Mouse (Mus musculus) embryonic facial prominence, embryonic 13.5 days (tissue): ENCODE measurements at regions not wholly inside any gene's neighbourhood (a gene's known extent, or its start where the extent isn't known, plus 50 kb on each side); places are given as distances from the start of the nearest gene placed in this dataset.
A peak's percentile ranks its signal among the peaks of the same experiment; 100 is the strongest.

Source experiments
- ATAC-seq: fragments of 200-750 bp; cut with Nextera tagmentation; 2 replicates; pipeline ENCODE4 v1.8.0; 2017; ENCODE audit warnings: low read depth; ENCODE audit not compliant: insufficient number of reproducible peaks, insufficient read depth, low FRiP score, low TSS enrichment
- H3K27ac ChIP-seq: fragments of 300-500 bp; sonication (generic); 2 replicates; pipeline ENCODE4 v1.5.1; 2015; ENCODE audit warnings: moderate library complexity, mild to moderate bottlenecking, inconsistent platforms
- H3K27me3 ChIP-seq: fragments of 300-500 bp; sonication (generic); 2 replicates; pipeline ENCODE4 v1.6.1; 2015; ENCODE audit warnings: mild to moderate bottlenecking, inconsistent platforms
- H3K36me3 ChIP-seq: fragments of 300-500 bp; sonication (generic); 2 replicates; pipeline ENCODE4 v1.6.1; 2015; ENCODE audit warnings: mild to moderate bottlenecking, inconsistent platforms
- H3K4me1 ChIP-seq: fragments of 300-500 bp; sonication (generic); 2 replicates; pipeline ENCODE4 v1.6.1; 2015; ENCODE audit warnings: inconsistent platforms
- H3K4me2 ChIP-seq: fragments of 300-500 bp; sonication (generic); 2 replicates; pipeline ENCODE4 v1.6.1; 2015; ENCODE audit warnings: moderate library complexity, mild to moderate bottlenecking, inconsistent platforms
- H3K4me3 ChIP-seq: fragments of 300-500 bp; sonication (generic); 2 replicates; pipeline ENCODE4 v1.5.1; 2015; ENCODE audit warnings: mild to moderate bottlenecking, inconsistent platforms
- H3K9ac ChIP-seq: fragments of 300-500 bp; sonication (generic); 2 replicates; pipeline ENCODE4 v1.6.1; 2015; ENCODE audit warnings: mild to moderate bottlenecking, inconsistent platforms
- H3K9me3 ChIP-seq: fragments of 300-500 bp; sonication (generic); 2 replicates; pipeline ENCODE4 v1.6.1; 2016; ENCODE audit warnings: inconsistent platforms
- WGBS: fragments of 180-500 bp; shearing (Covaris S2); methylation state at CpG from one replicate; pipeline ENCODE4 v1.1.7; 2015; ENCODE audit warnings: mixed read lengths; 5-methylcytosine and 5-hydroxymethylcytosine counted together

DNA sequence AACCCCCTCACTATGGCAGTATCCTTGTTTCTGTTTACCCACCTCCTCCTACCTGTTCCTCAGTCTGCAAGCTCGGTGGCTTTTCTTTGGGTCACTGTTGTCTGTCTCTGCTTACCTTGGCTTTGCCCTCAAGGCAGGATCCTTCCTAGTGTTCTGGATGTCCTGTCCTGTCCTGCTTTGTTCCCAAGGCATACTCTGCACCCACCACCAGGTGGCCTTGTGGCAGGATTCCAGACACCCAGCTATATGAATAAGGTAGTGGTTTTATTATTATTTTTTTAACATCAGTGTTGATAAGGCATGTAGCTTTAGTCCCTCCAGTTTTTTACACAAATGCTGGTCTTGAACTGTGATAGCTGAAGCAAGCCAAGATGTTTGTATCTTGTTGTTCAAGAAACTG lies 478.7 kb downstream of the 1700129C05Rik start:
- Histone ChIP-seq H3K27me3 (no peaks in the 10 kb centered on the region), H3K4me2 (no peak overlapping the region), H3K27ac (no peak overlapping the region), H3K36me3 (no peaks in the 10 kb centered on the region), H3K4me1 (no peaks in the 10 kb centered on the region), H3K9ac (no peak overlapping the region), H3K4me3 (no peak overlapping the region), H3K9me3 (no peaks in the 10 kb centered on the region)
- ATAC-seq, result no peak
- WGBS, result 26% methylated on average over 1 of the region's 1 CpGs

DNA sequence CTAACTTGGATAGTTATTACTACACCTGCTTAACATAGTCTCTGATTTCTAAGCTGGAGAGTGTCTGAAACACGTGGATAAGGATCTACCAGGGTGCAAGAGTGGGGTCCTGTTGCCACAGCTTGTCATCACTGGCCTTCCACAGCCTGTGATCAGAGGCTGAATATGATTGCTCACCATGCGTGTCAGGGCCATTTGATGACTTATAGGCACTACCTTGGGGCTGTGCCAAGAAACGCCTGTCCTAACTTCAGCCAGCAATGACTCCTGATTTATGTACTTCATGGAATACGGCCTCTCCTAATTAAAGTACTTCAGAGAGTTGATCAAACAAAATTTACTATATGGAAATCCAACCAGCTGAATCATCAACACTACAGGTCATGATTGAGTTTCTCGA lies 480.1 kb downstream of the 1700129C05Rik start:
- 82% methylated on average over 5 of the region's 5 CpGs for WGBS
- no peak overlapping the region for H3K4me2 ChIP-seq
- H3K4me3 ChIP-seq, result no peak overlapping the region
- no peaks in the 10 kb centered on the region for H3K27me3 ChIP-seq
- H3K27ac ChIP-seq, result no peak overlapping the region
- ATAC-seq, result no peak
- H3K9me3 ChIP-seq, result no peaks in the 10 kb centered on the region
- H3K36me3 ChIP-seq, result no peaks in the 10 kb centered on the region
- H3K4me1 ChIP-seq, result peaks cover 5% of the 10 kb centered on the region; the same call in 1 of the 2 replicates
- no peak overlapping the region for H3K9ac ChIP-seq

DNA sequence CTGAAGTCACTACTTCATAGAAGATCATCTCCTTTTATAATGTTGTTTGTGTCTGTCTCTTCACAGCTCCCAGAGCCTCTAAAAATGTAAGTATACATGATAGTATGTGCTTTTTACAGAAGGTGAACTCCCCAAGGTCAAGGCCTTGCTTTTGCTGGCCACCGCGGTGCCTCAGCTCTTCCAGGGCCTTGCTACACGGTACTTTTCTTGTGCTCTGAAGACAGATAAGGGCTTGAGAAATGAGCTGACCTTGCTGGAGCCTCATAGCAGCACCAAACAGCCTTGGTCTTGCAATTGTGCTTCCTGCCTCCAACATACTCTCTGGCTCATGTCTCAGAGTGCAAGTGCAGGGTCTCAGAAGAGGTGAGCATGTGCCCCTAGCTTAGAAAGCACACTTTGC lies 481.3 kb downstream of the 1700129C05Rik start:
- 87% methylated on average over 3 of the region's 3 CpGs for WGBS
- Histone ChIP-seq H3K27ac (no peak overlapping the region), H3K4me3 (no peak overlapping the region), H3K9ac (no peak overlapping the region), H3K4me2 (no peak overlapping the region), H3K36me3 (no peaks in the 10 kb centered on the region), H3K27me3 (no peaks in the 10 kb centered on the region), H3K4me1 (peaks cover 15% of the 10 kb centered on the region), H3K9me3 (no peaks in the 10 kb centered on the region)
- ATAC-seq, result no peak

DNA sequence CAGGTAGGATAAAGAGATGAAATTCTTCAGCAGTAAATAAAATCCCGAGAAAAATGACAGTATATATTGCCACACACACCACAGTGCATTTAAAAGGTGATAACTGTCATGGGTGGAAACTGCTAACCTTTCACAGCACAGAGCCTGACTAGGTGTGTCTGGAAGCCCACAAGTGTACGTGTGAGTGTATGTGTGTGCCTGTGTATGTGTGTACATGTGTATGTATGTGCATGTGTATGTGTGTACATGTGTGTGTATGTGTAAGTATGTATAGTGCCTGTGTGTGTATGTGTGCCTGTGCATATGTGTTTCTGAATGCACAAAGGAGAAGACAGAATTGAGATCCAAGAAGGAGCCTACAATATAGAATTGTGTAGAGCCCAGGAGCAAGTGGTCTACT lies 485.4 kb downstream of the 1700129C05Rik start:
- no peaks in the 10 kb centered on the region for H3K36me3 ChIP-seq
- no peaks in the 10 kb centered on the region for H3K9me3 ChIP-seq
- no peak overlapping the region for H3K4me2 ChIP-seq
- H3K27me3 ChIP-seq, result no peaks in the 10 kb centered on the region
- 40% methylated on average over 2 of the region's 2 CpGs for WGBS
- peaks cover 26% of the 10 kb centered on the region for H3K4me1 ChIP-seq
- H3K4me3 ChIP-seq, result no peak overlapping the region
- H3K27ac ChIP-seq, result 0 out of 2 replicates have a peak overlapping the region, but pooled peaks have one; percentile 62
- no peak for ATAC-seq
- H3K9ac ChIP-seq, result no peak overlapping the region

DNA sequence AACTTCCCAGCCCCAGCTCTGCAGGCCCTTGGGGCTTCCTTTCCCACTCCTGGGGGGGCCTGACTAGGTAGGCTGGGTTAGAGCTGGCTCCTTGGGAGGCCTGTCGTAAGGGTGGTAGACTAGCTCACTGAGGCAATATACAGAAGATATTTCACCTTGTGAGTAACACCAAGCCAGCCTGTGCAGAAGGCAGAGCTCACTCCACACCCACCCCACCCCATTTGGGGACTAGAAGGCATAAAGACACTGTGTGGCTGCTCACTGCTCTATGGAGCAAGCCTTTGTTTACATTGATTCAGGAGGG lies 485.8 kb downstream of the 1700129C05Rik start:
- H3K4me1 ChIP-seq, result peaks cover 26% of the 10 kb centered on the region
- H3K9me3 ChIP-seq, result no peaks in the 10 kb centered on the region
- H3K4me3 ChIP-seq, result no peak overlapping the region
- no peak for ATAC-seq
- no peaks in the 10 kb centered on the region for H3K27me3 ChIP-seq
- no peak overlapping the region for H3K9ac ChIP-seq
- 8% methylated on average over 1 of the region's 1 CpGs for WGBS
- H3K4me2 ChIP-seq, result no peak overlapping the region
- H3K36me3 ChIP-seq, result no peaks in the 10 kb centered on the region
- peak overlapping the region; percentile 62; the same call in 1 of the 2 replicates for H3K27ac ChIP-seq

DNA sequence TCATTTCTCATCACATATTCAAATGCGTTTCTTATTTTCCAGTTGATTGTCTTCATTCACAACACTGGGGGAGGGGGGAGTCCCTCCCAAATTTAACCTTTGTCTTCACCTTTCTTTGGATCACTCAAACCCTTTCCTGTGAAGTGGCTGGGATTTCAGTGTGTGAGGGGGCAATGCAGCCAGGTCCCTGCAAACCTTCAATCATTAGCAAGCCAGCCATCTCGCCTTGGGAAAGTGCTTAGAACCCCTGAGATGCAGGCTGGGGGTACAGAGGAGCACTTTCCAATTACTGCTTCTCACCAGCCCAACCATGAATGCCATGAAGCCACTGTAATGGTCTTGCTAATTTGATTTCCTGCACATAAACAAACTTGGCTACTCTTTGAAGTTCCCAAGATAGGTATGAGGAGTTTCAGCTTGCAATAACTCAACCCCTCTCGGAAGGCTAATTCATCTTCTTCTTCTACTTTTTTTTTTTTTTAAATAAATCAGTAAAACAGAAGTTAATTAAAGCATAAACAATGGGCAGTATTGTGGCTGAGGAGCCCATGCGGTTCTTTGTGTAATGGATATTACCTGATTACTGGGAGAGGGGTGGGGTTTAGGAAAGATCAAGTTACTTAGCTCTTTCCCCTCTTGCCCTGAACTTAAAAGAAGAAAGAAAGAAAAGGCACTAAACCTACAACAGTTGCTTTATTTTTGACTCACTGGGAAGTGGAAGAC lies 486.3 kb downstream of the 1700129C05Rik start:
- H3K9me3 ChIP-seq, result no peaks in the 10 kb centered on the region
- peaks cover 26% of the 10 kb centered on the region for H3K4me1 ChIP-seq
- WGBS, result 12% methylated on average over 4 of the region's 4 CpGs
- H3K27me3 ChIP-seq, result no peaks in the 10 kb centered on the region
- H3K4me2 ChIP-seq, result no peak overlapping the region
- no peak overlapping the region for H3K4me3 ChIP-seq
- peak overlapping the region; percentile 62; the same call in 1 of the 2 replicates for H3K27ac ChIP-seq
- ATAC-seq, result no peak
- H3K36me3 ChIP-seq, result no peaks in the 10 kb centered on the region
- no peak overlapping the region for H3K9ac ChIP-seq

DNA sequence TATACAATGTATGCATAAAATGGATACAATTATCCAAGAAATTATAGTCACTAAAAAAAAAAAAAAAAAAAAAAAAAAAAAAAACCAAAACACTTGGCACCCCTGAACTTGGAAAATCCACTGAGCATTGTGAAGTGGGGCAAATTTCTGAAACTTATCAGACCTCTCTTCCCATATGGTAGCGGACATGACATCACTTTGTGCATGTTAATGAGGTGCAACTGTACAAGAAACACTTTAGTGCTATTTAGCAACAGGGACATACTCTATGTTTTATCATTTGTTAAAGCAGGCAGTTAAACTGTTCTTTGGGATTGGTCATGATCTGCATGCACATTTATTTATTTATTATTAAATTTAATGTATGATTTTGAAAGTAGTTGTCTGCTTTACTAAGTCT lies 489.7 kb downstream of the 1700129C05Rik start:
- no peaks in the 10 kb centered on the region for H3K9me3 ChIP-seq
- 0 out of 2 replicates have a peak, but pooled peaks cover 4% of the 10 kb centered on the region for H3K27me3 ChIP-seq
- H3K36me3 ChIP-seq, result no peaks in the 10 kb centered on the region
- no peak for ATAC-seq
- H3K4me1 ChIP-seq, result peaks cover 25% of the 10 kb centered on the region
- no peak overlapping the region for H3K27ac ChIP-seq
- H3K4me3 ChIP-seq, result no peak overlapping the region
- H3K9ac ChIP-seq, result no peak overlapping the region
- 94% methylated on average over 1 of the region's 1 CpGs for WGBS
- H3K4me2 ChIP-seq, result no peak overlapping the region

DNA sequence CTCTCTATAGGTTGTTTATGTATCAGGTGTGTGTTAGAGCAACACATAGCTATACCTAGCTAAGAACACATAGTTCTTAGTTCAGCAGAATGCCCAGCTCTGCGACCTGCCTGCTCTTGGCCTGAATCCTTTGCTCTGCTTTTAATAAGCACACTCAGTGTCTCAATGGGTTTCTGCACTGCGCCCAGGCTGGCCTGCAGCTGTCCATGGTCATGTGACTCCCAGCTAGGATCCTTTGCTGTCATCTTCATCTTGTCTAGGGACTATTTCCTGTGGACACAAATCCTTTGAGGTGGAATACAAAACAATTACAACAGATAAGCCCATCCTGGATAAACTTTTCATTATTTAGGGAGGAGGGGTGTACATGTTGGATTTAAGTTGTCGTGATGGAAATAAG lies 490.7 kb downstream of the 1700129C05Rik start:
- H3K27ac ChIP-seq, result no peak overlapping the region

DNA sequence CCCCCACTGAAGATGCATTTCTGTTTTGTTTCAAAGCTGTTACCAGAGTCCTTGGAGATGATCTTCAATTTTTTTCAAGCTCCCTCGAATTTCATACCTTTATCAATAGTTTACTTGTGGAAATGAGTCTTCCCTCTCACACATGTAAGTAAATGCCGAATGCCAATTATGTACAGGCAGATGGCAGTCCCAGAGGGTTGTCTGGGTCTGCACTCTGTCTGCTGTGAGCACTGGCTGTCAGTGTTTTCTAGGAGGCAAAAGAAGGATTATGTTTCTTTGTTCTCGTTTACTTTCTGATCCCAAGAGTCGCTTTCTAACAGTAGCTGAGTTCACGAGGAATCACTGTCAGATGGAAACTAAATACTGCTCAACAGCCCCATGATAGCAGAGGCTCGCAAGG lies 491.5 kb downstream of the 1700129C05Rik start:
- no peaks in the 10 kb centered on the region for H3K9me3 ChIP-seq
- no peaks in the 10 kb centered on the region for H3K36me3 ChIP-seq
- no peak overlapping the region for H3K27ac ChIP-seq
- WGBS, result 33% methylated on average over 6 of the region's 6 CpGs
- no peak overlapping the region for H3K9ac ChIP-seq
- H3K27me3 ChIP-seq, result 0 out of 2 replicates have a peak, but pooled peaks cover 4% of the 10 kb centered on the region
- ATAC-seq, result no peak
- no peak overlapping the region for H3K4me2 ChIP-seq
- H3K4me3 ChIP-seq, result no peak overlapping the region
- H3K4me1 ChIP-seq, result peaks cover 10% of the 10 kb centered on the region

More for the DNA sequence above, 490.7 kb downstream of the 1700129C05Rik start:
- 0 out of 2 replicates have a peak, but pooled peaks cover 4% of the 10 kb centered on the region for H3K27me3 ChIP-seq
- no peak overlapping the region for H3K4me2 ChIP-seq
- no peak overlapping the region for H3K9ac ChIP-seq
- H3K36me3 ChIP-seq, result no peaks in the 10 kb centered on the region
- peaks cover 18% of the 10 kb centered on the region for H3K4me1 ChIP-seq
- H3K4me3 ChIP-seq, result no peak overlapping the region
- H3K9me3 ChIP-seq, result no peaks in the 10 kb centered on the region
- ATAC-seq, result no peak
- WGBS, result 78% methylated on average over 3 of the region's 3 CpGs

DNA sequence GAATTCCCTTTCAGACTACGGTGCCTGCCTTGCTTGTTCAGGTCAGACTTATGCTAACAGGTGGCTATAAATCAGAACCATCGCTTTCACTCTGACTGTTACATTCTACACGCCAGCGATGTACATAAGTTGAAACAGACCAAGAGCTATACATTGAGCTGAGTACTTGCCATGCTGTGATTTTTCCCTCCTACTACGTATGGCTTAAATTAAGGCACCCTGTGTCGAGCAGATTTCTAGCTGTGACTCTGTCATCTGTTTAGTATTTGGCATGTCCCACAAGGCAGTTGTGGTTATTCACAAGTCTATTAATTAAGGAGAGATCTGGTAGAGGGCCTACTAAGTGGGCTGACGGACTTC lies 504.4 kb downstream of the 1700129C05Rik start:
- H3K9ac ChIP-seq, result no peak overlapping the region
- H3K4me2 ChIP-seq, result no peak overlapping the region
- no peak overlapping the region for H3K4me3 ChIP-seq
- H3K36me3 ChIP-seq, result no peaks in the 10 kb centered on the region
- ATAC-seq, result no peak
- peaks cover 12% of the 10 kb centered on the region for H3K4me1 ChIP-seq
- H3K9me3 ChIP-seq, result no peaks in the 10 kb centered on the region
- peaks cover 40% of the 10 kb centered on the region for H3K27me3 ChIP-seq
- 33% methylated on average over 7 of the region's 7 CpGs for WGBS
- no peak overlapping the region for H3K27ac ChIP-seq

DNA sequence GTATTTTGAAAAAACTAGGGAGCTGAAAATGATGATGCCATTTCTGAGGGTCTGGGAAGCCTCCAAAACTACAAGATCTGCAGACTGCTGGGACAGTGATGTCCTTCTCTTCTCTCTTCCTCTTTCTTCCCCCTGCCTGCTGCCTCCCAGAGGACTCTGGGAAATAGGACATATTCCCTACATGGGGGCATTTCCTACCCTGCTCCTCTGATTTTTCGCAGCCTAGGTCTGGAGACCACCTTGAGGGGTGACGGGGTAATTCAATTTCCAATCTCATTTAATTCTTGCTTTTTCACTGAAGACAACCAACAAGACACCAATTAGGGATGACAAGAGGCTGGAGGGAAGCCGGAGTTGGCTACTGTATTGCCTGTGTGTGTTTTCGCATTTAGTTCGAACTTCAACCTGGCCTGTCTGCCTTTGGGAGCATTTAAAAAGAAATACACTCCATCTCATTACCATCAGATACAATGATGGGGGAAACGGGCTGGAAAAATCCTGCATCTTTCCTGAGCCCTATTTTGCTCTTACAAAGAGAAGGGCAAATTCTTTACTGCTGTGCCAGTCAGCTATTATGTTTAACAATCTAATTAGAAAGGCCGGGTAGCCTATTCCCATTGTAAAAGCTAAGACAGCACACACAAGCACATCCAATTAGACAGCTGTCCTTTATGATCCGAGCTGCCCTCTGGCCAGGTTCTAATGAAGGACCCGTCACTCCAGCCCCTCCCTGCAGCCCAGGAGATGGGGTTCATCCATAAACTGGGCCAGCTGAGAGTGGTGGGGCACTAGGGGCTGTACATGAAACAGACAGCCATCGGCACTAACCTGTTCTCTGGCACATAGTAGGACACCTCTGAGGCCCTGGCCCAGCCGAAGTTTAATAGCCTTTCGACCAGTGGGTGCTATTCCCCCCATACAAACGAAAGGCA lies 505.0 kb downstream of the 1700129C05Rik start:
- Histone ChIP-seq H3K36me3 (no peaks in the 10 kb centered on the region), H3K27ac (no peak overlapping the region), H3K4me3 (no peak overlapping the region), H3K9me3 (no peaks in the 10 kb centered on the region), H3K27me3 (peaks cover 40% of the 10 kb centered on the region), H3K9ac (no peak overlapping the region), H3K4me2 (no peak overlapping the region), H3K4me1 (peaks cover 12% of the 10 kb centered on the region)
- no peak for ATAC-seq
- 47% methylated on average over 13 of the region's 13 CpGs for WGBS

DNA sequence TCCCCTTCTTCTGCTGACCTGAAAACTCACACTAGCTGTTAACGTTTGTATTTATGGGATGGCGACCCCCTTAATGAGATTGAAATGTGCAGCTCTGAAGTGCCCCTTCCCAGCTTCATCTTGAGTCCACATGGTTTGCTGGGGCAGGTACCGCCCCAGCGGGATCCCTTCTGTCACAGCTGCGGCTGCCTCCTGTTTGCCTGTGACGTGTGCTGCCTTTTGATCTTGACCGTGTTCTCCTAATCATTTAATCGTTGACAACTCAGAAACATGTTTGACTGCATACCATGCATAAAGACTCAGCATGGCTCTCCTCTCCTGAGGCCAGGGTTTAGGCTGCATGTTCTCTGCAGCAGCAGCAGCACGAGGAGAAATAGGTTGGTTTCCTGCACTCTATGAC lies 511.5 kb downstream of the 1700129C05Rik start:
- H3K27ac ChIP-seq, result no peak overlapping the region
- no peak for ATAC-seq
- peaks cover 24% of the 10 kb centered on the region for H3K27me3 ChIP-seq
- no peaks in the 10 kb centered on the region for H3K9me3 ChIP-seq
- H3K9ac ChIP-seq, result no peak overlapping the region
- peaks cover 5% of the 10 kb centered on the region; the same call in 1 of the 2 replicates for H3K4me1 ChIP-seq
- H3K4me3 ChIP-seq, result no peak overlapping the region
- WGBS, result 25% methylated on average over 9 of the region's 9 CpGs
- H3K36me3 ChIP-seq, result no peaks in the 10 kb centered on the region
- H3K4me2 ChIP-seq, result no peak overlapping the region
